Mouse (Mus musculus) heart, postnatal 14 days (tissue): ENCODE data around the gene Uhrf2. TPM values are rescaled to one million over a fixed set of nuclear protein-coding genes. Genes with fewer than 3 reads are reported as not detected.
"Not testable (repeated sequence)": the region's sequence is repeated elsewhere in the genome, so short reads cannot be mapped to it uniquely, and the experiment has no call there.

Experiments
- DNase-seq, 2 experiments: peaks; one replicate each; pipeline ENCODE4 v3.0.0; 2021 to 2022
- intact Hi-C: fragments of 180-260 bp; cut with DNase I; formaldehyde crosslinking; loops from one replicate; pipeline ENCODE4 v1.15.1; 2025
- long read RNA-seq, 2 experiments: library from polyadenylated mRNA; stranded (forward); transcript quantifications; one replicate each; pipeline ENCODE4 v2.0.0; 2021
- total RNA-seq, 2 experiments: library from RNA; stranded (reverse); gene quantifications; 2 replicates each; pipeline ENCODE4 v1.2.3; 2021

Gene Uhrf2
- 10 to 100 TPM; 27.4 to 28.9 TPM for total RNA-seq
- long read RNA-seq, experiment 1, transcript Uhrf2-201 (16 exons, 3,536 nt) = major isoform, 22 of 30 reads
- long read RNA-seq, experiment 1, partial matches to known transcripts = 1 of 30 reads
- long read RNA-seq, experiment 1, other reads (novel, unspliced or antisense) = 4 of 30 reads
- long read RNA-seq, experiment 2, transcript Uhrf2-201 (16 exons, 3,536 nt) = major isoform, 15 of 19 reads
- long read RNA-seq, experiment 2, partial matches to known transcripts = 0 of 19 reads
- long read RNA-seq, experiment 2, other reads (novel, unspliced or antisense) = 3 of 19 reads

DNA sequence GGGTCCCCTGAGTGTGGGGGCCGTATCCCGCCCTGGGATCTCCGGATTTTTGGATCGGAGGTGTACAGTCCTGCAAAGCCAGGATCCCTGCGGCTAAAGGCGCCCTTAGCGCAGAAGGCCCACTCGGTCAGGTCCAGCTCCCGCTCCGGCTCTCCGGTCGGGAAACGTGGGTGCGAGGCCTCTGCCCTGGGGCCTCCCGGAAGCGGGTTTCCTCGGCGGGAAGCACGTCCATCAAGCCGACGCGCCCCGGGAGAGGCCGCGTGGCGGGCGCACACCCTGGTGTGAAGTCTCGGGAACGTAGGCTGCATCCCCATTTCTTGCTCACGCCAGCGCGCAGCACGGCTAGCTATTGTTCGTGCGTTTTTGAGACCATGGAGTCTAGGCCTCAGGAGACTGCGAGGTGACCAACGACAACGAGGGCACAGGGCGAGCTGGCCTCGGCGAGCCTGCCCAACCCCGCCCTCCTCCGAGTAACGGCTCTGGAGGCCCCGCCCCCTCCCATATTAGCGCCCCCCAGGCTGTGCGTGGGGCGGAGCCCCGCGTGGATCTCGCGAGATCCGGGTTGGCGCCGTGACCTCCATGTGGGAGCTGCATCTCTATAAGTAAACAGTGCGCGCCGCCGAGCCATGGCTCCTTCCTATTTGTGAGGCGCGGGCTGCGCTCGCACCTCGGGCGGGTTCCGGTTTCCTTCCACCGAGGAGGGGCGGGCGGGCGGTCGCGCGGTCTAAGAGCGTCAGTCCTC is at the start of gene Uhrf2:
Gene Uhrf2 (plus strand): TSS at position 620 of the 742 bp plus-strand sequence.
- intact Hi-C loops = loop anchor here (5.0 kb wide), 2 partner anchors 37 to 223 kb away; partner anchors contain the start of gene 9930021J03Rik

DNA sequence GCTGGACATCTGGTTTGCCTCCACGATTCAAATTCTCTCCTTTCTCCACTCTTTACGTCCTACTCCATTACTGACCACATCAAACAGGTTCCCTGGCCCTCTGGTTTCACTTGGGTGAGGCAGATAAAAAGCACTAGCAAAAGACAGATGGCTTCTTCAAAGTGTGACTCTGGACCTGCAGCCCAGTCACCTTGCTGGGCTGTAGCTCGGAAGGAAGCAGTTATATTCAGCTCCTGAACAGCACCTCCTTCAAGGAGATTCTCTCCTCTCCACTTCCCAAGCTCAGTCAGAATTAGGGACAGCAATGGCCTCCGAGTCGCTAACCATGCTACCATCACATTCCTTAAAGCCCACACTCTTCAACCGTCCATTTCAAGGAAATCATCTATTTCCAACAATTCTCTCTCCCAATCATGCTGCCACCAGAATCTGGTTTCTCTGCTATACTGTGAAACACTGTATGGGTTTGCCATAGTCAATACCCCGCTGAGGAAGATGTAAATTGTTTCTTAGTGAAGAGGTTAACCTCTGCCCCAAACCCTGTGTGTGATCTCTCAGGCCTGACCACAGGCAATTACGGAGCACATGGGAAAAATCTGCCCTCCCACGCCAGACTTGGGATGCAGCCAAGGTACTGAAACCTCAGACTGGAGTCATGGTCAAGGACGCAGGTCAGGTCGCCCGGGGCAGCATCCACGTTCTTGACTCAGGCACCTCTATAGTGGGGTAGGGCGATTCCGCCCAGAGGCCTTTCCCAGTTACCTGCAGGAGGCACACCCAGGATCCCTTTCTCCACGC is 45.9 kb upstream of the Uhrf2 start:
- DNase-seq = peak in 1 of 2 experiments; percentile 28

More for the DNA sequence above, at the start of gene Uhrf2:
- DNase-seq = peak; percentile 98 to 99

DNA sequence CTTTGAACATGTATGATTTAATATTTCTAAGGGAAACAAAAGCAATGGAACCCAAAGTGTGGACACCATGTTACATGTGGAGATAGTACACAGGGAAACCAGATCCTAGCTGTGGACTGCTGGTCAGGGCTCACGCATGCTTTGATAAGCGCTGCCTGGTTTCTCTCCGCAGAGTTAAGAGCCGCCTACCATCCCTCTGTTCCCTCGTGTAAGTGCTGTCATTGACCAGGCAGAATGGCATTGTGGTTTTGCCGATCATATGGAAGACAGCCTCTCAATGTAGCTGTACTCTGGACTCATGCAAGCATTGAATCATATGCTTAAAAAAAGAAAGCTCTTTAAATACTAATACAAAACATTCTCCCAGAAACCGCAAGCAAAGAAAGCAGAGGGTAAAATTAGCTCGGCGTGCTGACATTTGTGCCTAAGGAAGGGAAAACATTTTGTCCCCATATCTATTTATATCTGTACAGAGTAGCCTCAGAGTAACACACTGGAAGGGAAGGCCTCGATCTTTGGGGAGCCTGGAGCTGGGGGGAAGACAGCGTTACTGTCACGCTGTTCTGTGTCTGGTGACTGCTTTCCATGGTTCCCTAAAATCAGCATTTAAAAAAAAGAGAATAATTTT is 43.7 kb upstream of the Uhrf2 start:
- intact Hi-C loops = loop anchor here (10.0 kb wide), 1 partner anchor 138 kb away; no protein-coding TSS in a partner anchor
- DNase-seq = no peak

More for the DNA sequence above, 45.9 kb upstream of the Uhrf2 start:
- intact Hi-C loops = loop anchor here (10.0 kb wide), 1 partner anchor 140 kb away; no protein-coding TSS in a partner anchor

DNA sequence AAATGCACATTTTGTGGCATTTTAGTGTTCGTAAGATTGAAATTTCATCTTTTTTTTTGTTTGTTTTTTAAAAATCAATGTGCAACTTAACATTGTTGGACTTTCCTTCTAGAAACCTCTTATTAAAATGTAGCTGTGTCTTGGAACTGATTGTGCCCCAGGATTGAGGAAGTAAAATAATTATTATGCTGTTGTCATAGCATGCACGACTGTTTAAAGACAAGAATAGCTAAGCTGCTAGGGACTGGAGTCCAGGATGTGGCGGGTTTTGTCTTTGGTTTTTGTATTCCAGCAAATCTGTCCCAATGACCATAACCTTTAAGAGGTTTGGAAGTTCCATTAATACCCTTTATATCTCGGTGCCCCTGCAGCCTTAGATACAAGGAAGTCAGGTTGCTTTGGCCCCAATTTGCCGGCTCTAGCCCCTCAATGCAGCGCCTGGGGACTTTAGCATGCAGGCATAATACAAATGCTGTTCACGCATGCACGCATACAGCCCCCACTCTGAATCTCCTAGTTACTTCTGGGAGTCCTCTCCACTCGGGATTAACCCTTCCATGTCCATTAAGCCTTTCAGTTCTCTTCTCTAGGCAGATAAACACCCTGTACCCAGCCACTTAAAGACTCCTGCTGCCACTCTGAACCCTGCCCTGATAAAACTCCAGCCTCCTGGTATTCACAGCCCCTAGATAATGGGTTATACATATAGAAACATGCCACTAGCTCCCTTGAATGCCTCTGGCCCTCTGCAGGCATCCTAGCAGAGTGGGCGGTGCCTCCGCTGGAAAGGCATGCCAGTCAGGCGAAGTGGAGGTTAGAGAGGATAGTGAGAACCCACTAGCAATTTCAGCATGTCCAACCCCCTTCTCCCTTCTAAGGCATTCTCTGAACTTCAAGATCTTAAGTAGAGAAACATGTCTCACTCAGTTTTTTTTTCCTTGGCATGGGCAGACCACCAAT is 29.6 kb upstream of the Uhrf2 start:
- intact Hi-C loops = no loop called here

DNA sequence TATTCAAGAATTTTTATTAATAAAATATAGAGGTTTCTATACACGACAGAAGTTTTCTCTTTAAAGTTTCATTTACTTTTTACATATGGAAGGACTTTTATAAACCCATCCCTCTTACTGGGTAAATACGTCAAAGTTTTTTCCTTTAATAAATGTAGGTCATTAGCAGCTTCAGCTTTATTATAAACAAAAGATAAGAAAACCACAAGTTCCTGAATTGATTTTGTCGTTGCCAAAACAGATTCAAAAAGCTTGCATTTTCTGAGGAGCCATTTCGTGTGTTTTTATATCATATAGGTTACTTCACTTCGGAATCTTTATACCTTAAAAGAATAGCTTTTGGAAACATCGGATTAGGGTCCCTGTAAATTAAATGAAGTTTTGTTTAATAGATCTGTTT is 28.8 kb upstream of the Uhrf2 start:
- no peak for DNase-seq
- intact Hi-C loops = no loop called here

More for the DNA sequence above, 29.6 kb upstream of the Uhrf2 start:
- DNase-seq = no peak

DNA sequence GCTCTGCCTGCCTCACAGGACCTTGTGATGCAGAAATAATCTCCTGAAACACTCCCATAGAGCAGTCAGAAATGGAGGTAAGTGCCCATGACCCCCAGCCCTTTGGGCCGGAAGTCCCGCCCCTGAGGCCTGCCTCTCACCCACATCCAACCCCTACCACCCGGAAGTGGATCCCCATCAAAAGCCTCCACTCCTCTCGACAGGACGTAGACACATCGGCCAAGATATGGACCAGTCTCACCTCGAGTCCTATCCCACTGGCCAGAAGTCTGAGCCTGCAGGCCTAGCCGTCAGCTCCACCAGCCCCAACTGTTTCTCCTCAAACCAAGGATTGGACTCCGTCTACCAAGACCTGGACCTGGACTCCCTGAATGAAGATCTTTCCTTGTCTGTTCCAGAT is 26.7 kb upstream of the Uhrf2 start, which contains the start of gene Trpd52l3:
Gene Trpd52l3 (plus strand): TSS at position 170 of the 400 bp plus-strand sequence.
- DNase-seq = no peak
- intact Hi-C loops = no loop called here

DNA sequence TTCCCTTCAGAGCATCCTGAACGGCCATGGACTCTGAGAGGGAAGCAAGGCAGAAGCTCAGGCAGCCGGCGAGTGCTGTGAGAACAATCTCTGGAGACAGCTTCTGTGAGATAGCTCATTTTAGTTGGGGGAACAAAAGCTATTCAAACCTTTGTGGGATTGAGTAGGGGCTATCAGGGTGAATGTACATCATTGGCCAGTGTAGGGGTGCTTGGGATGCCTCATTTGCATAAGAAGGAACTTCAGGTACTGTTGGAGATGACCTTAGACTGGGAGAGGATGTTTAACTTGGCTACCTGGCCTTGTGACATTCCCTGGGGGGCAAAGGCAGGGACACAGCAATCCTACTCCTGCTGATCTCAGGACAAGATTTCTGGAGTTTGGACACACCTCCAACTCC is 23.9 kb upstream of the Uhrf2 start:
- no peak for DNase-seq
- intact Hi-C loops = no loop called here

DNA sequence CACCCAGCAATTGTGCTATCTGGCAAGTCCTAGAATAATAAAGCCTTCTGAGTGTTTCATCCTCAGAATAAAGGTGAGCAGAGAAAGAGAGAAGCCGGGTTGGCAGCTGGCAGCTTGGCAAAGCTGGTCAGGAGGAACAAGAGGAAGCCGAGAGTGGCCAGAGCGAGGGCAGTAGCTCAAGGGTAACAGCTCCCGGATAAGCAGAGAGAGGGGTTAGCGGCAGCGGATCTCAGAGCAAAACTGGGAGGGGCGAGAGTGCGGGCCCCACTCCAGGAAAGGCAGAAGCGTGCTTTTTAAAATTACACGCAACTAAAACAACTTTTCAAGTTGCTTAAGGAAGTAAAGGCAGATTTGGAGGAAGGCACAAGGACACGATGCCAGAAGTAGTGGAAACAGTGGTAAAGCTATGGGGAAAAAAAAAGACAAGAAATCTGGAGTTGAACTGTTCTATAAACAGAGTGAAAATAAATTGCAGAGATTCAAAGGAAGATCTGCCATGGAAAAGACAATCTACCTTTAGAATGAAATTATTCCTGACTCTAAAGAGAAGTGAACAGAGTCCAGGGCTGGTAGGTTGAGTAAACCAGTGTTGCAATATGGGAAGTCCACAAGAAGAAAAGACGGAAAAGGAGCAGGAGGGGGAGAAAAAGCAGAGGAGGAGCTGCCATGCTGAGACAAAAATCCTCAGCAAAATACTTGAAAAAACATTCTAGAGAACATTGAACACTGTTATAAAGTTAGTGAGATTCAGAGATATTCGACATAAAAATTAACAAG is 19.6 kb upstream of the Uhrf2 start:
- intact Hi-C loops = no loop called here
- no peak for DNase-seq

DNA sequence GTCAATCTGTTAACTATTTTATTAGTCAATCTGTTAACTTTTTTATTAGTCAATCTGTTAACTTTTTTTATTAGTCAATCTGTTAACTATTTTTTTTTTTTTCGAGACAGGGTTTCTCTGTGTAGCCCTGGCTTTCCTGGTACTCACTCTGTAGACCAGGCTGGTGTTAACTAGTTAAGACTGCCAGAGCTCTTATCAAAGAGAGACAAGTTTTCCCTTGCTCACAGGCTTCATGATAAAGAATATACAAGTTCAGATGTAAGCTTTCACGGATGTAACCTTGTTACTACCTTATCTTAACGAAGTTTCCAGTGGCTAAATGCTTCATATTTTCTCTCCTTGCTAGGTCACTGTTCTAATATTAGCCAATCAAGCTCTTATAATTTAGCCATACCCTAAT is 16.0 kb upstream of the Uhrf2 start:
- intact Hi-C loops = no loop called here
- no peak for DNase-seq

DNA sequence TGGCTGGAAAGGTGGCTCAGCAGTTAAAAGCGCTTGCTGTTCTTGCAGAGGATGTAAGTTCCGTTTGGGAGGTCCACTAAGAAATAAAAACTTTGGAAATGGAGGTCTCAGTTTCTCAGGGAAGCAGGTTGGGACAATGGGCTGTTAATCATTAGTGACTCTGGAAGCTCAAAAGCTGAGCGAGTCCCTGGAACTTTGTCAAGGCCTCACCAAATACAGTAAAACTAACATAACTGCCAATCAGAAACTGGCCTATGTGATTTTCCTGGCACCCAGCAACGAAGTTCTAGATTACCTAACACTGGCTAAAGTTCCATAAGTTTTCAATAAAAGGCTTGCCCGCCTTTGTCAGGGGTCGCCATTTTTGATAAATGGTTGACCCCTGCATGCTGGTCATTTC is 14.2 kb upstream of the Uhrf2 start:
- DNase-seq = no peak
- intact Hi-C loops = no loop called here

DNA sequence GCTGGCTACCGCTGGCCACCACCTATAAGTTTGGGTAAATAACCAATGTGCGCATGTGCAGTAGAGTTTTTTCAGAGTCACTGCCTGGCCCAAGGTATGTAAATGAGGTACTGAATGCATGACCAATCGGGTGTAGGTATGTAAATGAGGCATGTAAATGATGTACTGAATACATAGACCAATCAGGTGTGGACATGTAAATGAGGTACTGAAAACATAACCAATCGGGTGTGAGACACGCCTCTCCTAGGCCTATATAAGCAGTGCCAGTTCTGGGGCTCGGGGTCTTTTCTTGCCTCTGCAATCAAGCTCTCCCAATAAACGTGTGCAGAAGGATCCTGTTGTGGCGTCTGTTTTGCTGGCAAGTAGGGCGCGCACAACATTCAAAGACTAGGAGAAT is 6.9 kb upstream of the Uhrf2 start:
- DNase-seq, intact Hi-C loops: not testable (repeated sequence)

DNA sequence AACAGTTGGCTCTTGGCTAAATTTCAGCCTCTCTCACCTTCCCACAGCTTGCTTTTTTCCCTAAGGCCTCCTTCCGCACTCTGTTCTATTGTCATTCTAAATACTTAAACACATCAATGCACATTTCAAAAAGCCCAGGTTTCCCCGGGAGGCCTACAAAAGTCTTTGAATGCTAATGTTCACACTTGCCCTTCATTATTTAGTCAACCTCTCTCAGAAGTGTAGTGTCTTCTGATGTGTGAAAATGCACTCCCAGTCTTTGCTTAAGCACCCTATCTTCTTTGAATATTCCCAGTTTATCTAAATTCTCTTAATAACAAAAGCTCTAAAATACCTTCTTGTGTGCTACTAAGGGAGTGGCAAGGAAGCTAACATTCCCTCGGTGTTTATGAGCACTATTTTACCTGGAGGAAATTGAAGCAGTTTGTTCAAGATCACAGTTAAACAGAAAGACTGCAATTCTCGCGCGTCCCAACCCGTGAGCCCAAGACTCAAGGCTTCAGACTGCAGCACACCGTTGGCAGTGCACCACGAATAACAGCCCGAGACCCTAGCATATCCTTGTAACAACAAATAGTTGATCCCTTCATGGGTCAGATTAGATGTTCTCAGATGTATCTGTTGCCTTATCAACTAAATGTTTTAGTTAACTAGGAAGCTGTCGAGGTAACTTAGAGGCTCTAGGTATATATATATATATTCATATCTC is 1.2 kb upstream of the Uhrf2 start:
- intact Hi-C loops = no loop called here
- DNase-seq = no peak

DNA sequence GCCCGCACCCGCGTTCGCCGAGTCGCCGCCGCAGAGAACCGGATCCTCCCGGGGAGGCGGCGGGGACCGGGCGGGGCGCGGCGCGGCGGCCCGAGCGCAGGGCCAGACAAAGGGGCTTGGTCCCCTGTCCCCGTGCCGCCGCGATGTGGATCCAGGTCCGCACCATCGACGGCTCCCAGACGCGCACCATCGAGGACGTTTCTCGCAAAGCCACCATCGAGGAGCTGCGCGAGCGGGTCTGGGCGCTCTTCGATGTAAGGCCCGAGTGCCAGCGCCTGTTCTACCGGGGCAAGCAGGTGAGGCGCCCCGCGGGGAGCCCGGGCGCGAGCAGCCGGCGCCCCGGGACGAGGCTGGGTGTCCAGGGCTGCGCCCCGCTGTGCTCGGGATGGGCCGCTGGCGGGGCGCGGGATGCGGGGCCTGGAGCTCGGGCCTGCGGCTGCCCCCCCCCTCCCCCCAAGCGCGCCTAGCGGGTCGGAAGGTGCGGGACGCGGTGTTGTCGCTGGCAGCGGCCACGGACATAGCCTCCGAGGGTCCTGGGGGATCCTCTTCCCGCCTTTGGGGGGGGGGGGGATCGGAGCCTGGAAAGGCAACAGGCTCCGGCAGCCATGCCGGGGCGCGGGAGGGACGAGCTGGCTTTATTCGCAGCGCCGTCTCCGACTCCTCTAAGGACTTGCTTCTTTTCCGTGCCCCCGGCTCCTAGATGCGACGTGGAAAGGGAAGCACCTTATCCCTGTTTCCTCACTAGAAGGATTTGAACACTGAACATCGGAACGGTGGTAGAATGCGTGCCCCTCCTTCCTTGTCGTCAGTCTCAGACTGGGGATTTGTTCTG is 539 bp downstream of the Uhrf2 start:
- intact Hi-C loops = loop anchor here (5.0 kb wide), 2 partner anchors 36 to 224 kb away; partner anchors contain the start of gene 9930021J03Rik
- peak in 1 of 2 experiments; percentile 28 for DNase-seq

DNA sequence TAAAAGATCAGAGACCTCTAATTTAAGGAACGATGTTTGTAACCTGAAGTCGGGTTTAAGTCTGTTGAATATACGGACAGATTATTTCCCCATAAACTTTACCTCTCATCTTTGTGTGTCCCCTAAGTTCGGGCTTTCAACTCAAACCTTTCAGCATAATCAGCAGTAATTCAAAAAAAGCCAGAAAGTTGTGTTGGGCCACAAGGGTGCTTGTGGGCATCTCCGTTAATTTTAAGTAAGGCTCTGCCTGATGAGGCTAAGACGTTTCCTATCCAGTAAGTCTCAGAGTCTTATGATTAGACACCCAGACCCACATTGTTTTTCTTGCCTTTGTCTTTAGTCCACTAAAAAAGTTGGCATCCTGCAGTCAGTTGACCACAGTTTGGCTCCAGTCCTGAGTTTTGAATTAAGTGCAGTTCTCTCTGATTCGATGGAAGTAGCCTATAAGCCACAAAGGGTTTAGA is 1.2 kb downstream of the Uhrf2 start:
- intact Hi-C loops = loop anchor here (5.0 kb wide), 2 partner anchors 36 to 224 kb away; partner anchors contain the start of gene 9930021J03Rik

DNA sequence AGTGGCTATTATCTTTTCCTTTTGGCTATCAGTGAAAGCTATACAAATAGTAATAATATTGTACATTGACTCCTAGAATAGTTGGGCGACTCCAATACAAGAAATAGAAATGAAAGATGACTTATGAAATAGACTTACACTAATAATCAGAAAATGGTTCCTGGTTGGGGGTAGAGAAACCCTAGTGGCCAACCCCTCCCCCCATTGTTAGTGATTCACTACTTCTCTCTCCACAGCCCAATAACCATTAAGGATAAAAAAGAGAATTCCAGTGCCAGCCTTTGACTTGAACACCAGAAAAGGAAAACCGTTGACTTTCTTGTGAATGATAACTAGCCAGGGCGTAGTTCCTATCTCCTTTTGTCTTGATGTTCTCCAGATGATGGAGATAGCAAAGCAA is 1.9 kb downstream of the Uhrf2 start:
- no peak for DNase-seq
- intact Hi-C loops = loop anchor here (5.0 kb wide), 2 partner anchors 35 to 225 kb away; partner anchors contain the start of gene 9930021J03Rik

More for the DNA sequence above, 1.2 kb downstream of the Uhrf2 start:
- DNase-seq = peak in 1 of 2 experiments; percentile 26

DNA sequence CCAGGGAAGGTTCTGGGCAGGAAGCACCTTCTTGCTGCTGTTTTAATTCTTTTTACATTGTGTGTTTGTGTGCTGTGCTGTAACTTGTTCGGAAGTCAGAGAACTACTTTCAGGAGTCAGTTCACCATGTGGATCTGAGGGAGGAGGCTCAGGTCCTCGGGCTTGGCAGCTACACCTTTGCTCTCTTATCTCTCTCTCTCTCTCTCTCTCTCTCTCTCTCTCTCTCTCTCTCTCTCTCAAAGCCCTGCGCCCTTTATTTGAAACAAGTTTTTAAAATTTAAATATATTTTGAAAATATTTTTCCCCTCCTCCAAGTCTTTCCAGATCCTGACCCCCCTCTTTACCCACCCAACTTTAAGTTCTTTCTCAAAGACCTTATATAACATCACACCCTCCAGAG is 5.0 kb downstream of the Uhrf2 start:
- intact Hi-C loops = no loop called here
- DNase-seq = no peak
